Mouse (Mus musculus): ENCODE data around the gene Atpif1. TPM values are rescaled to one million over a fixed set of nuclear protein-coding genes. Genes with fewer than 3 reads are reported as not detected.

The Atpif1 gene
- polyA plus RNA-seq, 1 experiment from 2014 or later = 1,193 TPM

Other genes with a start within 250 kb of the Atpif1 start
- 0.39 and 0.61 TPM in 2 replicates for gene Rab42, start 230.3 kb downstream of the Atpif1 start, polyA plus RNA-seq (2014; fragmentation: Nextera tagmentation; extraction: Ambion mirVana)
- gene Trnau1ap, start 204.1 kb downstream of the Atpif1 start, polyA plus RNA-seq (2014; fragmentation: Nextera tagmentation; extraction: Ambion mirVana) = 85.6 and 87.0 TPM in 2 replicates
- 51.3 and 53.6 TPM in 2 replicates for gene Rcc1, start 180.1 kb downstream of the Atpif1 start, polyA plus RNA-seq (2014; fragmentation: Nextera tagmentation; extraction: Ambion mirVana)
- 23.3 and 27.2 TPM in 2 replicates for gene Phactr4, start 111.2 kb downstream of the Atpif1 start, polyA plus RNA-seq (2014; fragmentation: Nextera tagmentation; extraction: Ambion mirVana)
- gene Med18, start 69.7 kb downstream of the Atpif1 start, polyA plus RNA-seq (2014; fragmentation: Nextera tagmentation; extraction: Ambion mirVana) = 20.2 and 24.6 TPM in 2 replicates
- 5.8 and 7.4 TPM in 2 replicates for gene Sesn2, start 23.2 kb downstream of the Atpif1 start, polyA plus RNA-seq (2014; fragmentation: Nextera tagmentation; extraction: Ambion mirVana)
- 194 and 212 TPM in 2 replicates for gene Dnajc8, start 1.9 kb upstream of the Atpif1 start, polyA plus RNA-seq (2014; fragmentation: Nextera tagmentation; extraction: Ambion mirVana)
- gene Ptafr, start 30.4 kb upstream of the Atpif1 start, polyA plus RNA-seq (2014; fragmentation: Nextera tagmentation; extraction: Ambion mirVana) = 0.37 and 0.43 TPM in 2 replicates
- gene Eya3, start 105.3 kb upstream of the Atpif1 start, polyA plus RNA-seq (2014; fragmentation: Nextera tagmentation; extraction: Ambion mirVana) = 21.9 and 34.1 TPM in 2 replicates
- 3.7 and 4.1 TPM in 2 replicates for gene Xkr8, start 198.9 kb upstream of the Atpif1 start, polyA plus RNA-seq (2014; fragmentation: Nextera tagmentation; extraction: Ambion mirVana)
- 1.7 and 1.8 TPM in 2 replicates for gene Smpdl3b, start 223.6 kb upstream of the Atpif1 start, polyA plus RNA-seq (2014; fragmentation: Nextera tagmentation; extraction: Ambion mirVana)
- 121 and 130 TPM in 2 replicates for gene Rpa2, start 234.7 kb upstream of the Atpif1 start, polyA plus RNA-seq (2014; fragmentation: Nextera tagmentation; extraction: Ambion mirVana)